Mouse (Mus musculus): ENCODE data around the gene Dctn2. TPM values are rescaled to one million over a fixed set of nuclear protein-coding genes. Genes with fewer than 3 reads are reported as not detected.
A peak's percentile ranks its signal among the peaks of the same experiment; 100 is the strongest.
"Not testable (repeated sequence)": the region's sequence is repeated elsewhere in the genome, so short reads cannot be mapped to it uniquely, and the experiment has no call there.

The Dctn2 gene
- total and polyA plus RNA-seq, 3 experiments, result 135 to 161 (median 139) TPM

DNA sequence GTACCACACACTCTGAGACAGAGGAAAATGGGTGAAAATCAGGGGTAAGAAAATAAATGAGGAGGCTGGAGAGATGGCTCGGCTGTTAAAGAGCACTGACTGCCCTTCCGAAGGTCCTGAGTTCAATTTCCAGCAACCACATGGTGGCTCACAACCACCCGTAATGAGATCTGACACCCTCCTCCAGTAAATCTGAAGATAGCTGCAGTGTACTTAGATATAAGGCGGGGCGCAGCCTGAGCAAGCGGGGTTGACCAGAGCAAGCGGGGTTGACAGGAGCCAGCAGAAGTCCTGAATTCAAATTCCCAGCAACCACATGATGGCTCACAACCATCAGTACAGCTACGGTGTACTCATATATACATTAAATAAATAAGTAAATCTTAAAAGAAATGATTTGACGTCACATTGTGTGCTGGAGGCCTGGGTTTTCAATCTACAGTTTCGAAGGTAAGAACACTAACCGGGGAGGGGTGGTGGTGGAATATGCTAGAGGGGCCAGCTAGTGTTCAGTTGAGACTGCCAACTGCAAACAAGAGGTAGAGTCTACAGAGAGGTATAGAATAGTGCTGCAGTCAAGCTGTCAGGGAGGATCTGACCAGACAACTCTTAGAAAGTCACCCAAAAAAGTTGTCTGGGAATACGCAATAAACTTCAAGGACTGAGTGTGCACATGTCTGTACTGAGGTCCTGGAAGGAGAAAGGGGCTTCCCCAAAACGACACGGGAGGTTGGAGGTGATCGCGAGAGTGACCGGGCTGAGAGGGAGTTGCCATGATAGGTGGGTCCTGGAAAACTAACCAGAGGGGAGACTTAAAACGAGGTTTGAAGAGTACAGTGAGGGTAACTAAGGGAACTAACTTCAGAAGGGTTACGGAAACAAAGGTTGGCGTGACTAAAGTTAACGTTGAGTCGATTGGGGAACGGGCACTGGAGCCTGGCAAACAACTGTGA is 44.6 kb downstream of the Dctn2 start:
- ATAC-seq (ENCODE audit: extremely low read depth, insufficient number of reproducible peaks, low FRiP score, poor library complexity, severe bottlenecking), result peak; percentile 47
- peaks cover 49% of the 10 kb centered on the region for H3K4me1 ChIP-seq (ENCODE audit: insufficient read depth, low read depth, low read length)
- DNase-seq (ENCODE audit: low spot score), result peak; percentile 78

DNA sequence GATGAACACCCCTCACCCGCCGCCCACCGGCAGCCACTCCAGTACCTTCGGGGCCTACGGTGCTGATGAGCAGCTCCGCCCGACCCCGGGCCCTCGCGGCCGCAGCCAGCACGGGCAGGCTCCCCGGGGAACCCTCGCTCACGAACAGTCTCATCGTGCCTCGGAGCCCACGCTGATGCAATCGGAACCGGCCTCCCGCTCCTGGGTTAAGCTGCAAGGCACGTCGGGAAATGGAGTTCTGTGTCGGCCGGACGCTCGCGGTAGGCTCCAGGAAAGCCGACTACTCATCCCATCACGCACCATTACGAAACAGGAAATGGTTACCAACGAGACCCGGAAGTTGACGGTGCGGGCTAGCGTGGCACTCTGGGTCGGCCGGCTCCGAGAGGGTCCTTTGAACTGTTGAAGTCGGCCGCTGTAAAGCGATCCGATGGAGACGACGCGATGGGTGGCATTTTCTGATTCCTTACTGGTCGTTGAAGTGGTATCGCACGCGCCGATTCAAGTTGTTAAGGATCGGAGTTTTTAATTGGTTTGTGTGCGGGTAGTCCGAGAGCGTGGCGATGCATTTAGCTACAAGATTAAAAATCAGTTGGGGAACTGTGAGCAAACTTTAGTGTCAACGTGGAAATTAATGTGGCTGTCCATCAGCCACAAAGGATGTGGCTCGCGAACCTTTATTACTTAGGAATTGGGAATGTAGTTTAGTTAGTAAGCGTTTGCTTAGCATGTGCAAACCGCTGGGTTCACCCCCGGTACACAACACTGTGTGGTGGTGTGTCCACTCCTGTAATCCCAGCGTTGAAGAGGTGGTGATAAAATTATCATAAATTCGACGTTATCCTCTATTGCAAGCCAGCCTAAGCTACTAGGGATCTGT is 45.5 kb downstream of the Dctn2 start, which contains the start of gene Mars:
Gene Mars (minus strand): TSS at position 311 of the 880 bp plus-strand sequence.
- Histone ChIP-seq H3K4me3 (ENCODE audit: low read depth, low read length) (peak within 1 kb of the TSS; percentile 91), H3K9me3 (replicated peaks) (peaks cover 4% of the 10 kb centered on the region; the same call in 1 of the 2 replicates), H3K4me1 (ENCODE audit: insufficient read depth, low read depth, low read length) (peaks cover 57% of the 10 kb centered on the region), H3K36me3 (replicated peaks) (peaks cover 44% of the 10 kb centered on the region), H3K27me3 (ENCODE audit: insufficient read depth, low read length) (no peaks in the 10 kb centered on the region)
- ATAC-seq (ENCODE audit: extremely low read depth, insufficient number of reproducible peaks, low FRiP score, poor library complexity, severe bottlenecking) (peak; percentile 93), DNase-seq (ENCODE audit: low spot score) (peak; percentile 86)
- TF ChIP-seq TAL1 (conservative IDR thresholded peaks at IDR 0.05; ENCODE audit: low read depth, low read length) (no peak), CTCF (IDR thresholded peaks at IDR 0.05; ENCODE audit: low read depth, low read length) (no peak), POLR2AphosphoS5 (IDR thresholded peaks at IDR 0.05; ENCODE audit: insufficient replicate concordance, low read depth, low read length) (no peak), GATA1 (IDR thresholded peaks at IDR 0.05; ENCODE audit: borderline replicate concordance, low read length) (no peak), GATA2 (IDR thresholded peaks at IDR 0.05; ENCODE audit: borderline replicate concordance, low read depth, low read length) (no peak)

More for the DNA sequence above, 44.6 kb downstream of the Dctn2 start:
- Histone ChIP-seq H3K36me3 (replicated peaks) (peaks cover 53% of the 10 kb centered on the region), H3K9me3 (replicated peaks) (peaks cover 4% of the 10 kb centered on the region; the same call in 1 of the 2 replicates), H3K27me3 (ENCODE audit: insufficient read depth, low read length) (no peaks in the 10 kb centered on the region), H3K4me3 (ENCODE audit: low read depth, low read length) (peak overlapping the region; percentile 91)
- TF ChIP-seq CTCF (IDR thresholded peaks at IDR 0.05; ENCODE audit: low read depth, low read length) (no peak), POLR2AphosphoS5 (IDR thresholded peaks at IDR 0.05; ENCODE audit: insufficient replicate concordance, low read depth, low read length) (no peak), GATA2 (IDR thresholded peaks at IDR 0.05; ENCODE audit: borderline replicate concordance, low read depth, low read length) (no peak), GATA1 (IDR thresholded peaks at IDR 0.05; ENCODE audit: borderline replicate concordance, low read length) (no peak)

DNA sequence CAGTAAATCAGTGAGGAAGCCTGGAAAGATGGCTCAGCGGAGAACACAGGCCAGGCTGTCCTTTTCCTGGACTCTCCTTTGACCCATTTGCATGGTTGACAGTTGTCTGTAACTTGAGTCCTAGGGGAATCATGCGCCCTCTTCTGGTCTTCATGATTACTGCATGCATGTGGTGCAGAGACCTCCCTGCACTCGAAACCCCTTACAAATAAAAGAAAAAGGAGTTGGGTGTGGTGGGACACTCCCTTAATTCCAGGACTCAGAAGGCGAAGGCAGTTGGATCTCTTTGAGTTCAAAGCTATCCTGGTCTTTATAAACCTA is 46.1 kb downstream of the Dctn2 start:
- TF ChIP-seq CTCF (IDR thresholded peaks at IDR 0.05; ENCODE audit: low read depth, low read length), result peak; percentile 94
- no peak for TF ChIP-seq POLR2AphosphoS5 (IDR thresholded peaks at IDR 0.05; ENCODE audit: insufficient replicate concordance, low read depth, low read length)
- no peak for TF ChIP-seq GATA2 (IDR thresholded peaks at IDR 0.05; ENCODE audit: borderline replicate concordance, low read depth, low read length)
- no peak for TF ChIP-seq TAL1 (conservative IDR thresholded peaks at IDR 0.05; ENCODE audit: low read depth, low read length)
- peaks cover 38% of the 10 kb centered on the region for H3K36me3 ChIP-seq (replicated peaks)
- ATAC-seq (ENCODE audit: extremely low read depth, insufficient number of reproducible peaks, low FRiP score, poor library complexity, severe bottlenecking), result no peak; the same call in 1 of the 2 replicates
- no peaks in the 10 kb centered on the region for H3K27me3 ChIP-seq (ENCODE audit: insufficient read depth, low read length)
- no peak for DNase-seq (ENCODE audit: low spot score)
- H3K9me3 ChIP-seq (replicated peaks), result peaks cover 4% of the 10 kb centered on the region; the same call in 1 of the 2 replicates
- H3K4me3 ChIP-seq (ENCODE audit: low read depth, low read length), result peak overlapping the region; percentile 91
- peaks cover 62% of the 10 kb centered on the region for H3K4me1 ChIP-seq (ENCODE audit: insufficient read depth, low read depth, low read length)

DNA sequence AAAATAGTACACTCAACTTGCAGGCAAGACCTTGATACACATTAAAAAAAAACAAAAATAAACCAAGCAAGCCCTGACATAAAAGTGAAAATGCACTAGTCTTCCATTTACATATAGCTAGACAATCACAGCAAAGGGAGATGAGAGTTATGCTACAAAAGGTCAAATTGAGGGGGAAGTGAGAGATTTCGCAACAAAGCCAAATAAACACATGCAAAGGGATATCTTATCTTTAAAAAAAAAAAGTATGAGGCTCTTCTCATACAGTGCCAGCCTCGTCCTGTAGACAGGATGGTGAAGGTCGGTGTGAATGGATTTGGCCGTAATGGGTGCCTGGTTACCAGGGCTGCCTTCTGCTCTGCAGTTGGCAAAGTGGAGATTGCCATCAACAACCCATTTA is 46.7 kb downstream of the Dctn2 start:
- TF ChIP-seq POLR2AphosphoS5 (IDR thresholded peaks at IDR 0.05; ENCODE audit: insufficient replicate concordance, low read depth, low read length), result no peak
- no peak for TF ChIP-seq GATA2 (IDR thresholded peaks at IDR 0.05; ENCODE audit: borderline replicate concordance, low read depth, low read length)
- TF ChIP-seq CTCF (IDR thresholded peaks at IDR 0.05; ENCODE audit: low read depth, low read length), result no peak
- no peak for TF ChIP-seq GATA1 (IDR thresholded peaks at IDR 0.05; ENCODE audit: borderline replicate concordance, low read length)
- no peak for TF ChIP-seq TAL1 (conservative IDR thresholded peaks at IDR 0.05; ENCODE audit: low read depth, low read length)
- H3K27me3 ChIP-seq (ENCODE audit: insufficient read depth, low read length), result no peaks in the 10 kb centered on the region
- peaks cover 4% of the 10 kb centered on the region; the same call in 1 of the 2 replicates for H3K9me3 ChIP-seq (replicated peaks)
- H3K36me3 ChIP-seq (replicated peaks), result peaks cover 32% of the 10 kb centered on the region
- DNase-seq (ENCODE audit: low spot score) (no peak), ATAC-seq (ENCODE audit: extremely low read depth, insufficient number of reproducible peaks, low FRiP score, poor library complexity, severe bottlenecking) (no peak)
- no peak overlapping the region for H3K4me3 ChIP-seq (ENCODE audit: low read depth, low read length)
- peaks cover 68% of the 10 kb centered on the region for H3K4me1 ChIP-seq (ENCODE audit: insufficient read depth, low read depth, low read length)

DNA sequence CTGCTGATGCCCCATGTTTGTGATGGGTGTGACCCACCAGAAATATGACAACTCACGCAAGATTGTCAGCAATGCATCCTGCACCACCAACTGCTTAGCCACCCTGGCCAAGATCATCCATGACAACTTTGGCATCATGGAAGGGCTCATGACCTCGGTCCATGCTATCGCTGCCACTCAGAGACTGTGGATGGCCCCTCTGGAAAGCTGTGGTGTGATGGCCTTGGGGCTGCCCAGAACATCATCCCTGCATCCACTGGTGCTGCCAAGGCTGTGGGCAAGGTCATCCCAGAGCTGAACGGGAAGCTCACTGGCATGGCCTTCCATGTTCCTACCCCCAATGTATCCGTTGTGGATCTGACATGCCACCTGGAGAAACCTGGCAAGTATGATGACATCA is 47.3 kb downstream of the Dctn2 start:
- DNase-seq (ENCODE audit: low spot score); H3K4me3 ChIP-seq (ENCODE audit: low read depth, low read length); H3K27me3 ChIP-seq (ENCODE audit: insufficient read depth, low read length); H3K9me3 ChIP-seq (replicated peaks); ATAC-seq (ENCODE audit: extremely low read depth, insufficient number of reproducible peaks, low FRiP score, poor library complexity, severe bottlenecking): not testable (repeated sequence)
- H3K4me1 ChIP-seq (ENCODE audit: insufficient read depth, low read depth, low read length), result peaks cover 69% of the 10 kb centered on the region
- H3K36me3 ChIP-seq (replicated peaks), result peaks cover 26% of the 10 kb centered on the region

DNA sequence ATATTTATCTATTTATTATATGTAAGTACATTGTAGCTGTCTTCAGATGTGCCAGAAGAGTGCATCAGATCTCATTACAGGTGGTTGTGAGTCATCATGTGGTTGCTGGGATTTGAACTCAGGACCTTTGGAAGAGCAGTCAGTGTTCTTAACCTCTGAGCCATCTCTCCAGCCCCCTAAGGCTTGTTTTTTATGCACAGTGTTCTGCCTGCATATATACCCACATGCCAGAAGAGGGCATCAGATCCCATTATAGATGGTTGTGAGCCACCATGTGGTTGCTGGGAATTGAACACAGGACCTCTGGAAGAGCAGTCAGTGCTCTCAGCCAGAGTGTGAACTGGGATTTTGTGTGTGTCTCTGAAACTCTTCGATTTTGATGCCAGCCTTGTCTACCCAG is 48.8 kb downstream of the Dctn2 start:
- not testable (repeated sequence) for H3K4me3 ChIP-seq (ENCODE audit: low read depth, low read length); H3K9me3 ChIP-seq (replicated peaks); ATAC-seq (ENCODE audit: extremely low read depth, insufficient number of reproducible peaks, low FRiP score, poor library complexity, severe bottlenecking); DNase-seq (ENCODE audit: low spot score); H3K27me3 ChIP-seq (ENCODE audit: insufficient read depth, low read length)
- Histone ChIP-seq H3K36me3 (replicated peaks) (peaks cover 12% of the 10 kb centered on the region), H3K4me1 (ENCODE audit: insufficient read depth, low read depth, low read length) (peaks cover 67% of the 10 kb centered on the region)

All from G1E (cell line).